Mouse (Mus musculus): ENCODE measurements around the gene Polr3a. TPM values are rescaled to one million over a fixed set of nuclear protein-coding genes. Genes with fewer than 3 reads are reported as not detected.

The Polr3a gene
- total and polyA plus RNA-seq, 2 experiments from 2014 or later, result 14.0 to 22.4 TPM

- Histone ChIP-seq H3K4me2 (ENCODE audit: low read depth, low read length) (no peak overlapping the region), H3K36me3 (ENCODE audit: insufficient read depth, low read length) (no peaks in the 10 kb centered on the region), H3K4me3 (ENCODE audit: low read length) (no peak overlapping the region), H3K4me1 (ENCODE audit: insufficient read depth, low read length) (peaks cover 3% of the 10 kb centered on the region), H3K9me3 (ENCODE audit: low read length) (no peaks in the 10 kb centered on the region), H3K27ac (no peak overlapping the region), H3K27me3 (ENCODE audit: insufficient read depth, low read length) (no peaks in the 10 kb centered on the region), H3K9ac (replicated peaks; ENCODE audit: low read length) (no peak overlapping the region)
- ATAC-seq (no peak), DNase-seq (ENCODE audit: low spot score) (no peak)
- WGBS, result 64% methylated on average over 8 of the region's 8 CpGs
- TF ChIP-seq CTCF (IDR thresholded peaks at IDR 0.05; ENCODE audit: low read depth), result no peak
Observed at GRCm38 (mm10) chr14:24521597-24521996, 34.7 kb upstream of the Polr3a start.

GRCm38 (mm10) chr14:24512527-24513161 is 25.8 kb upstream of the Polr3a start:
- Histone ChIP-seq H3K27me3 (ENCODE audit: insufficient read depth, low read length) (no peaks in the 10 kb centered on the region), H3K4me2 (ENCODE audit: low read depth, low read length) (no peak overlapping the region), H3K36me3 (ENCODE audit: insufficient read depth, low read length) (no peaks in the 10 kb centered on the region), H3K4me3 (ENCODE audit: low read length) (no peak overlapping the region), H3K4me1 (ENCODE audit: insufficient read depth, low read length) (peaks cover 10% of the 10 kb centered on the region), H3K9ac (replicated peaks; ENCODE audit: low read length) (no peak overlapping the region), H3K27ac (no peak overlapping the region), H3K9me3 (ENCODE audit: low read length) (no peaks in the 10 kb centered on the region)
- DNase-seq (ENCODE audit: low spot score) (no peak), ATAC-seq (no peak)
- no peak for TF ChIP-seq CTCF (IDR thresholded peaks at IDR 0.05; ENCODE audit: low read depth)
- WGBS, result 51% methylated on average over 6 of the region's 6 CpGs

- DNase-seq (ENCODE audit: low spot score) (no peak), ATAC-seq (no peak)
- H3K4me1 ChIP-seq (ENCODE audit: insufficient read depth, low read length), result peaks cover 17% of the 10 kb centered on the region
- H3K9me3 ChIP-seq (ENCODE audit: low read length), result no peaks in the 10 kb centered on the region
- no peak overlapping the region for H3K4me2 ChIP-seq (ENCODE audit: low read depth, low read length)
- no peak for TF ChIP-seq CTCF (IDR thresholded peaks at IDR 0.05; ENCODE audit: low read depth)
- no peak overlapping the region for H3K4me3 ChIP-seq (ENCODE audit: low read length)
- H3K27ac ChIP-seq, result no peak overlapping the region
- 88% methylated on average over 2 of the region's 2 CpGs for WGBS
- H3K9ac ChIP-seq (replicated peaks; ENCODE audit: low read length), result no peak overlapping the region
- no peaks in the 10 kb centered on the region for H3K36me3 ChIP-seq (ENCODE audit: insufficient read depth, low read length)
- no peaks in the 10 kb centered on the region for H3K27me3 ChIP-seq (ENCODE audit: insufficient read depth, low read length)
Observed at GRCm38 (mm10) chr14:24510679-24511078, 23.8 kb upstream of the Polr3a start.

GRCm38 (mm10) chr14:24510218-24510617 is 23.4 kb upstream of the Polr3a start:
- Histone ChIP-seq H3K9ac (replicated peaks; ENCODE audit: low read length) (no peak overlapping the region), H3K27me3 (ENCODE audit: insufficient read depth, low read length) (no peaks in the 10 kb centered on the region), H3K27ac (no peak overlapping the region), H3K36me3 (ENCODE audit: insufficient read depth, low read length) (no peaks in the 10 kb centered on the region), H3K4me3 (ENCODE audit: low read length) (no peak overlapping the region), H3K4me2 (ENCODE audit: low read depth, low read length) (no peak overlapping the region), H3K4me1 (ENCODE audit: insufficient read depth, low read length) (peaks cover 17% of the 10 kb centered on the region), H3K9me3 (ENCODE audit: low read length) (no peaks in the 10 kb centered on the region)
- WGBS, result 97% methylated on average over 1 of the region's 1 CpGs
- TF ChIP-seq CTCF (IDR thresholded peaks at IDR 0.05; ENCODE audit: low read depth), result peak; percentile 60
- ATAC-seq (no peak), DNase-seq (ENCODE audit: low spot score) (no peak)

GRCm38 (mm10) chr14:24509557-24509956 is 22.7 kb upstream of the Polr3a start:
- DNase-seq (ENCODE audit: low spot score) (no peak), ATAC-seq (no peak)
- H3K4me2 ChIP-seq (ENCODE audit: low read depth, low read length), result no peak overlapping the region
- no peak overlapping the region for H3K9ac ChIP-seq (replicated peaks; ENCODE audit: low read length)
- H3K36me3 ChIP-seq (ENCODE audit: insufficient read depth, low read length), result no peaks in the 10 kb centered on the region
- peaks cover 17% of the 10 kb centered on the region for H3K4me1 ChIP-seq (ENCODE audit: insufficient read depth, low read length)
- no peak for TF ChIP-seq CTCF (IDR thresholded peaks at IDR 0.05; ENCODE audit: low read depth)
- WGBS, result 55% methylated on average over 5 of the region's 5 CpGs
- no peaks in the 10 kb centered on the region for H3K9me3 ChIP-seq (ENCODE audit: low read length)
- H3K27ac ChIP-seq, result no peak overlapping the region
- no peaks in the 10 kb centered on the region for H3K27me3 ChIP-seq (ENCODE audit: insufficient read depth, low read length)
- no peak overlapping the region for H3K4me3 ChIP-seq (ENCODE audit: low read length)

- H3K27ac ChIP-seq, result peak overlapping the region; percentile 36; the same call in 1 of the 2 replicates
- H3K9ac ChIP-seq (replicated peaks; ENCODE audit: low read length), result peak overlapping the region; percentile 28; the same call in 1 of the 2 replicates
- WGBS, result 9% methylated on average over 18 of the region's 18 CpGs
- H3K36me3 ChIP-seq (ENCODE audit: insufficient read depth, low read length), result no peaks in the 10 kb centered on the region
- TF ChIP-seq CTCF (IDR thresholded peaks at IDR 0.05; ENCODE audit: low read depth), result no peak
- no peaks in the 10 kb centered on the region for H3K9me3 ChIP-seq (ENCODE audit: low read length)
- ATAC-seq (peak; percentile 81), DNase-seq (ENCODE audit: low spot score) (peak; percentile 66)
- no peaks in the 10 kb centered on the region for H3K27me3 ChIP-seq (ENCODE audit: insufficient read depth, low read length)
- H3K4me3 ChIP-seq (ENCODE audit: low read length), result no peak overlapping the region
- peak overlapping the region; percentile 44 for H3K4me2 ChIP-seq (ENCODE audit: low read depth, low read length)
- peaks cover 17% of the 10 kb centered on the region for H3K4me1 ChIP-seq (ENCODE audit: insufficient read depth, low read length)
Observed at GRCm38 (mm10) chr14:24508070-24508773, 21.4 kb upstream of the Polr3a start.
